Mouse (Mus musculus): Measurements from ENCODE around the gene Glp2r.

Gene Glp2r

DNA sequence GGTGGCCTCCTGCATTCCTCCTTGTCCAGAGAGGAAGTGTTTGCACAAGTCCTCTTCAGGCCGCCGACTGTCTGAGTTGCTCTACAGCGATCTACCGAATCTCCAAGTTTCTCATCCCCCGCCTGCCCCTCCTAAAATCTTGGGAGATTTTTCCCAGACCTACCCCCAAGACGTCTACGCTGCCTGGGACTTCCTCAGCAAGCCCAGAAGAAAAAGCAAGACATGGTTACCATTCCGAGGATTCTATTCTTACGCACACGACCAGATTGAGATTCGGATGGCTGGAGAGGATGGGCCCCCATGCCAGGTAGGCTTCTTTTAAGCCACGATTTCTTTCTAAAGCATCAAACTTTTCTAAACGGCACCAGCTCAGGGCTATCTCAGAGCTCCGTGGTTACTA, at the start of gene Glp2r:
Glp2r (minus strand) TSS at position 101 of the 400 bp plus-strand sequence.
- no peak for DNase-seq (ENCODE audit: low read depth, low spot score)

DNA sequence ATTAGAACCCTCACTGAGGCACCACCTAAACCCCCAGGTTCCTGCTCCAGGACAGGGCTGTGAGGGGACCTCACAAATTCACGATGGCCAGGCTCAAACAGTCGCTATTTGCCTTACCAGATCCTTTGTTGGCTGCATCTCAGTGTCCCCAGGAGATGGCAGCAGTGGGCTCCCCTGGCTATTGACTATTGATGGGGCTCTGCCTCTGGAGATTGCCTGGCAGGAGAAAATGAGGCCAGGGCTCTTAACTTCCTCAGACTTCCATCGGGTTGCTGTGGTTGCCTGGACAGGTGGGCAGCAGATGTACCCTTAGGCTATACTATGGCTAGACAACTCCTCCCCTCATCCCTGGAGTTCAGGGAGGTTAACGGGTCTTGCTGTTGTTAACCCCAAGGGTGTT, 49.3 kb upstream of the Glp2r start:
- peak; percentile 76 for DNase-seq (ENCODE audit: low read depth, low spot score)

DNA sequence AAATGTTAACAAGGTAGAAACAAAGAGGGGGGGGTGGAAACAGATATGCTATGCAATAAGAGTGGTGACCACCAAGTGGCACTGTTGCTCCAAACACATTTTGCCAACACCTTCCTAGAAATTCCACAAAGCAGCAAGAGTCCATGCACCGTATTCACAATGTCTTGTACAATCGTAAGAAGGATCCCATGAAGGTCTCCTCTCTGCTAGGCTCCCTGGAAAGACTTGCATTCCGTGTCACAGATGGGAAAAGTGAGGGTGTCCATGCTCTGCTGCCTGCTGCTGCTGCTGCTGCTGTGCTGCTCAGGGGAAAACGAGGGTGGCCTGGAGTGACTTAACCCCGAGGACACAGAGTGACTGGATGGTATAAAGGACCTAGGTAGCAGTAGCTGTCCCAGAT, 48.7 kb upstream of the Glp2r start:
- peak; percentile 65 for DNase-seq (ENCODE audit: low read depth, low spot score)

DNA sequence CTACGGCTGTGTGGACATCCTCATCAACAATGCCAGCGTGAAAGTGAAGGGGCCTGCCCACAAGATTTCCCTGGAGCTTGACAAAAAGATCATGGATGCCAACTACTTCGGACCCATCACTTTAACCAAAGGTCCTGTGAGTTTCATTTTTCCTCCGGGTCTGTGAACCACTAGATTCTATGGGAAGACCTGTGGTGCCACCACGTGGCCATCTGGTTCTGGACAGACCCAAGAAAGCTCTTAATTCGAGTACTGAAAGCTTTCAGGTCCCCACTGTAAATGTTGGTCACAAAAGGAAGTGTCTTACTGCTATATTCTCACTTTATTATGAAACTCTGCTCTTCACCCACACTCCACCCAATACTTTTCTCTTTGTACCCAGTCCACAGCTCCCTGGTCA, 40.6 kb upstream of the Glp2r start:
- no peak for DNase-seq (ENCODE audit: low read depth, low spot score)

DNA sequence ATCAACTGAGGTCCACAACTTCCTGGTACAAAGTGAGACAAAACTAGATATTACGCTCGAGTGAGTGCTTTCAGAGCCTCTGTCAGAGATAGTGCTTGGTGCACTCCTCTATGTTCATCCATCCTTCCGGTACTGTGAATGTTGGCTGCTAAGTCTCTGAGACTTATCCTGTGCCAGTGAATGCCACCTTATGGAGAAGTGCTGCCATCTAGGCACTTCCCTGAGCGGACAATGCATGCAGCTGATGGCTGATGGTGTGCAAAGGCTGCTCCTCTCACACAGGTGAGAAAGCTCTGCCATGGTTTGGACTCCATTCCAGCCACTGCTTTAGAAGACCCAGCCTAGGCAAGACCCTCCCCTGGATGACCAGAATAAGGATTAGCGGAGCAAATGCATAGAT, 37.1 kb upstream of the Glp2r start:
- no peak for DNase-seq (ENCODE audit: low read depth, low spot score)

DNA sequence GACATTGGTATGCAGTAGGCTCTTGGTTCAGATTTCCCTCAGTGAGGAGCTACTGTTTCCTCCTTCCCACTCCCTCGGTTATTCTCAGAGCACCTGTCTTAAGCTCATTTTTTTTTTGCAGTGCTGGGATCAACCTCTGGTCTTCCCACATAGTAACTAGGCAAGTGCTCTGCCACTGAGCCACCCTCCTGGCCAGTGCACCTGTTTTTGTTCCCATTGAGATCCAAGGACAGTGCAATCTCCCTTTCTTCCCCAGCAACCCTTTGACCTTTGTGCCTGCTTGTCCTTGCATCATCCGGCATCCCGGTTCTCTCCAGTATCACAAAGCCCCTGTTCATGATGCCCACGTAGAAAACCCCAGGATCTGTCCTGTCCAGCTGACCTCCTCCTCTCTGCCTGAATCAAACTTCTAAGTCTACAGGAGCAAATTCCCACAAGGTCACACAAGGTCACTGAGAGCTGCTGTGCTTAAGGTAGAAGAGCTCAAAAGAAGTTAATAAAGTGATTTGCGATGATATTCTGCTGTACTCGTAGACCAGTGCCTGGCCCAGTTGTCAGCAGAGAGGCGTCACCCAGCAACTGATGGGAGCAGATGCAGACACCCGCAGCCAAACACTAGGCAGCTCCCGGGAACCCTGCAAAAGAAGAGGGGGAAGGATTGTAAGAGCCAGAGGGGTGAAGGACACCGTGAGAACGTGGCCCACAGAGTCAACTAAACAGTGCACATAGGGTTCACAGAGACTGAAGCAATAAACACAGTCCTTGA, 36.1 kb upstream of the Glp2r start:
- DNase-seq (ENCODE audit: low read depth, low spot score): no peak

DNA sequence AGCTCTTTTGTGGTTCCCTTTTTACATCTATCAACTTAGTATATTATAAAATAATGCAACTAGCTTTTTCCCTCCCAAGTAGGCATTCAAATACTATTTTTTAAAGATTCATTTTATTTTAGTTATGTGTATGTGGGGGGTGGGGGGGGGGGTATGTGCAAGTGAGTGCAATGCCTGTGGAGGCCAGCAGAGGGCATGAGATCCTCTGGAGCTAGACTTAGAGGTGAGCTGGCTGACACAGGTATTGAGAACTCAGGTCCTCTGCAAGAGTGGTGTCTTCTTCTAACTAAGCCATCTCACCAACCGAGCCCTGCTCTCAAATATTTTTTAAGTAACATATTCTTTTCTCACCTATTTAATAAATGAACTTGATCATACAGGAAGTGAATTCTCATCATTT, 34.6 kb upstream of the Glp2r start:
- no peak for DNase-seq (ENCODE audit: low read depth, low spot score)

DNA sequence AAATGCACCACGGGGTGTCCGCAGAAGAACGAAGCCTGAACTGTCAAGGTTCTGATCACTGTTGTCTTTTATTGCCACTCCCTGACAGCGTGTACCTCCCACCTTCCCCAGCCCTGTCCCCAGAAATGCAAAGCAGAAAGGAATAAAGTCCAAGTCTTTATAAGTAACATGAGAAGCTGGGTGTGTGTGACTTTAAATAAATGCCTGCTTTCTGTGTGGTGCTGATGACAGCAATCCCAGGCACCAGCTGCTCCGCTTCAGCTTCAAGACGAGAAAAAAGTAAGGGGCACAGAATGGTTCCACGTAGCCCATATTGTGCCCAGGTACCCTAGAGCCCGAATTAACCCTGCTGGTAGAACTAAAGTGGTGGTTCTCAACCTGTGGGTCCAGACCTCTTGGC, 30.2 kb upstream of the Glp2r start:
- DNase-seq (ENCODE audit: low read depth, low spot score): no peak

DNA sequence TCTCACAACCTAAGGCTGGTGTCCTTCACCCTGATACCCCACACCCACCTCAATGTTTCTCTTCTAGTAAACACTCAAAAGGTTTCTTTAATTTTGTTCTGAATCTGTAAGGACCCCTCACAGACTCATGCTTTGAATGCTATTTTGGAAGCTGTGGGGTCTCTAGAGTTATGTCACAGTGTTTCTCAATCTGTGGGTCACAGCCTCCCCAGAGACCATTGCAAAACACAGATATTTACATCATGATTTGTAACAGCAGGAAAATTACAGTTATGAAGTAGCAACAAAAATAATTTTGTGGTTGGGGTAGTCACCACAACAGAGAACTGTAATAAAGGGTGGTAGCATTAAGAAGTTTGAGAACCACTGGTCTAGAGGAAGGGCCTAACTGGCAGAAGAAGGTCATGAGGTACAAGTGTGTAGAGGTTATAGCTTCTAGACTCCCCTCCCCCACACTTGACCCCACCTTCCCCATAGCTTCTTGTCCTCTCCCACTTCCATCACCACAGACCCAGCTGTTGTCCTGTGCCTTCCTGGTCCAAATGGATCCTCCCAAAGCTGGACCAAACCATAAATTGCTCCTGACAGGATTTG, 29.3 kb upstream of the Glp2r start:
- DNase-seq (ENCODE audit: low read depth, low spot score): no peak

DNA sequence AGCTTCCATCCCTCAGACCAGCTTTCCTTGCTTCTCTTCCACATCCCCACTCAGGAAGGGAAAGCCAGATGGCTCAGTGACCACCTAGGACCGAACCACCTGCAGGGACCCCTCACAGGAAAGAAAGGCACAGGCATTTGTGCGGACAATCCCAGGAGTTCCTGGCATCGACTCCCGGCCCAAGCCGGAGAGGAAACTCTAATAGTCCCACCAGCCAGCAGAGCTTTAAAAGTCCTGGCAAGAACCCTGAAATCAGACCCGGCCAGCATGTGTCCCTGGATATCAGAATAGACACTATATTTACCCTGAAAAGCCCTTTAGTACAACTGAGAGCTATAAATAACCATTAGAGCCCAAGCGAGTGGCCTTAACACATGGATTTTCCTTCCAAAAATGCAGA, 27.0 kb upstream of the Glp2r start, which contains the start of gene Dhrs7c:
Dhrs7c (plus strand) TSS at position 257 of the 400 bp plus-strand sequence.
- no peak for DNase-seq (ENCODE audit: low read depth, low spot score)

DNA sequence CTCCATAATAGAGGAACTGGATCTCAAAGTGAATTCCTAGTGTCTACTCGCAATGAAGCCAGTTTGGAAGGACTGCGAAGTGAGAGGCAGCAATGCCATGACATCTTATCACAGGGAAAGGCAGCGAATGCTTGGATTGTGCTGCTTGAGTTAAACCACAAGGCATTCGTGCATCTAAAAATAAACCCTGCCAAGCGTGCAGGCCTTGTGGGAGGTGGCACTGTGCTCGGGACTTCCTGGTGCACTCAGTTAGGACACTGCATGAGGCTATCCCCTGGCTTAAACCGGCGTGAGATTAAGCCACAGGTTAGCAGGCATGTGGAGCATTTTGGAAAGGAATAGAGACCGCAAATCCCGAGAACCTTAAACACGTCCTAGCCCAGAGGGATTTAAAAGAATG, 19.2 kb upstream of the Glp2r start:
- no peak for DNase-seq (ENCODE audit: low read depth, low spot score)

DNA sequence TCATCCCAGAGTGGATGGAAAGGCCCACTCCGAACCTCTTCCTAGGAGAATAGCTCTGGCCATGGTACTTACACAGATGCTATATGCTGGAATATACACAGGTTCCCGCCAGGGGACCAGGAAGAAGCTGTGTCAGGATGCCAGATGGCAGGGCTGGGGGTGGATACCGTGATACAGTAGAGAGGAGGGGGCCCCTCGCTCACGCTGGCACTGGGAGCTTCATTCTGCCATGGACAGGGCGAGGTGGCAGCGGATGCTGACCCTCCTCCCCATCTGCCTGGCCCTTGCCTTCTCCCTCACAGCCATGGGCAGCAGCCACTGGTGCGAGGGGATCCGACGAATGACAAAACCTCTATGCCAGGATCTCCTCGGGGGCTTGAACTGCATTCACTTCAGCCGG, 3.4 kb upstream of the Glp2r start, which contains the start of gene Gsg1l2:
Gsg1l2 (plus strand) TSS at position 230 of the 400 bp plus-strand sequence.
- no peak for DNase-seq (ENCODE audit: low read depth, low spot score)

DNA sequence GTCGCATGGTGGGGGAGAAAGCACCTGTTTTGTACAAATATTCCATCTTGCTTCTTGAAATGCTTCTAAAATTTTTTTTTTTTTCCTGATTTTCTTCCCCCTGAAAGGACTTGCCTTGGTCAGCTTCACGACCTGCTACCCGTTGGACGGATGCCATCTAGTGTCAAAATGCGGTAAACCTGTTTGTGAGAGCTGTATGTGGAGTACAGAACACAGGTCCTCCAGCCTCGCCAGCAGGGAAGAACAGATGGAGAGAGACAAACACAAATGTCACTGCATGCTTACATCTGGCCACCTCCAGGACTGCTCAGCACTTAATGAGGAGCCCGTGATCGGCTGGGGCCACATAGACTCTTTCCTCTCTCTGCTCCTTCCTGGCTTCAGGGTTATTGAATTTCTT, 1.6 kb upstream of the Glp2r start:
- DNase-seq (ENCODE audit: low read depth, low spot score): peak; percentile 63

DNA sequence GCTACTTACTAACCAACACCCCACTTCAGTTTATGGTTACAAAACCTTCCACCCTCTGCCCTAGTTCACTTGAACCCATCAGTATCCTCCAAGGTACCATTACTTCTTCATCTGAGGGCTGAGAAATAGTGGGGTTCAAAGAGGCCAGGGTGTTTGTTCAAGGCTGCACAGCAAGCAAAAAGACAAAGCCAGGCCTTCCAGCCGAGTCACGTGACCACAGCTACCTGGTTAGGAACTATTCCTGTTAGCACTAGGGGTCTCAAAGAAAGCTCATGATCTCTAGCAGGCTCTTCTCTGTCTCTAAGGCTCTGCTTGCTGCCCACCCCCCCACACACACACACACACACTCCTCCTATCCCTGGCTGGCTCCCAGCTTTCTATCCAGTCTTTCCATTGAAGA, 738 bp upstream of the Glp2r start:
- no peak for DNase-seq (ENCODE audit: low read depth, low spot score)

DNA sequence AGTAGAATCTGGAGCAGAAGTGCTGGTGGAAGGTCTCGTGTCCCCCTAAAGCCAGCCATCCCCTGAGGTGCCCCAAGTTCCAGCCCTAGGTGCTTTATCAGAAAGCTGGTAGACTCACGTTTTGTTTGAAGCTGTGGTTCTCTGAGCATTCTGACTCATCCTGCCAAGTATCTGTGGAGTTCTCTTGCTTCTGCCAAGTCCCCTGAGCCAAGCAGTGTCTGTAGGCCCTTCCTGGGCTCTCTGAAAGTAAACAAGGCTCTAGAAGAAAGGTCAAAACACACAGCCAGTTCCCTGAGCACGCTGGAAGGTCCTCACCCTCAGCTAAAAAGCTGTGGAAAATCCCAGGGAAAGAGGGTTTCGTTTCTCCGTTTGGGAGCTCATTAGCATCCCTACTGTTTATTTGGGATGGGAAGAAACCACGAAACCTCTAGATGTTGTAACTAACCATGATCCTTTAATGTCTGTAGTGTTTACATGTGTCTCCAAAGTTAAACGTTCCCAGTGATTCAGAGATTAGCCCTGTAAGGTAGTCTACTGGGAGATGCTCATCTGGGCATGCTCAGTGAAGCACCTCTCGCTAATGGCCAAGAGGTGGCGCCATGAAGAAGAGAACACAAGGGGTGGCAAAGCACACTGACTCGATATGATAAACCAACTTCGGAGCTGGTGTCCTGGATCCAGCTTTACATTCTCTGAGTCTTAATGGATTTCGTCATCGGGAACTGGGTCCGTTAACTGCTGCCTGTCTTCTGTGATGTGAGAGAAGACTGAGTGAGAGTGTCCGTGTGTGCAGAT, 13.4 kb downstream of the Glp2r start:
- no peak for DNase-seq (ENCODE audit: low read depth, low spot score)

DNA sequence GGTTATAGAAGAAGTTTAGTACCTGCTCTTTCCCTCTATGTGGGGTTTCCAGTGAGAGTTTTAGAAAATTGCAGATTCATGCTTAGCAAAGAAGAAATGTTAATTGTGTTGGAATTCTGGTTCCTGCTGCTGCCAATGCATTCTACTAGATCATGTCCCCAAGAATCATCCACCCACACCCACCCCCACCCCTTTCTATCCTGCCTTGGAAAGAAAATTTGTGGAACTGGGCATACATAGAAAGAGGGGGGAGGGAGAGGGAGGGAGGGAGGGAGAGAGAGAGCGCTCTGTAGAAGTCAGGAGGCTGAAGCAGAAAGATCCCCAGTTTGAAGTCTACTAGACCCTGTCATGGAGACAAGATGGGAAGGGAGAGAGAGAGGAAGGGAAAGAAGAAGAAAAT, 14.7 kb downstream of the Glp2r start:
- DNase-seq (ENCODE audit: low read depth, low spot score): no peak

DNA sequence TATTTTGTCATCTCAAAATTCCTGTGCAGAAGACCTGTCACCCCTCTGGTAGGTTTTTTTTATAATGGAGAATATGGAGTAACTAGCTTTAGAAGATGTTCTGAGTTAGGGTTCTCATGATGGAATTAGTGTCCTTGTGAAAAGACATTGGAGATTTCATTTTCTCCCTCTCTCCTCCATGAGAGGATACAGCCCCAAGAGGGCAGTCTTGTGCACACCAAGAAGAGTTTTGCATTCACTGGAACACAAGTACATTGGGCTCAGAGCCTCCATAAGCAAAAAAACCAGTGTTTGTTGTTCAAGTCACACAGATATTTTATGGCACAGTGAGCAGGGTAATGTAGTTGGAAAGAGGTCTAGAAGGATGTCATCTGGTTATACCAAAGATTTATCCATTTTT, 29.4 kb downstream of the Glp2r start:
- DNase-seq (ENCODE audit: low read depth, low spot score): no peak

DNA sequence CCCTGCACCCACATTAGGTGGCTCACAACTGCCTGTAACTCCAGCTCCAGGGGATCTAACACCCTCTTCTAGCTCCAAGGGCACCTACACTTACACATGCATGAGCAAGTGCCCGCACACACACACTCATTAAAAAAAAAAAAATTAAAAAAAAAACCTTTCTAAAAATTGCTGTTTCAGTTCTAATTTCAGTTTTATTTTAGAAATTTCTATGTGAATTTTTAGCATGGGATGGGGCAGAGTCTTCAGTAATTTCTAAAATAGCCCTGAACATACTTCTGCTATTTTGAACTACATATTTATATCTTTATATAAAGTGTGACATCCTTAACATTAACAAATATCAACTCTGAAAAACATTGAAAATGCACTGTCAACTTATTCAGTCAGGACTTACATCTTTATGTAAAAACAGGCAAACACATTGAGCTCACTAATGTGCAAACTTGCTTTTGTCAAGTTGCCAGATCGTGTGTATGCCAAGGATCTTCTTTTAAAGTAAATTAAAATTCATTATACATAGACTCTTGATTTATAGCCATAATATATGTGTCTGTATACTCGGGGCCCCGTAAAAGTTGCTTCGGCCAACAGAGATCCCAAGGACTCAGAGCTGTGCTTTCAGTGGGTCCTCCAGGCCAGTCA, 32.0 kb downstream of the Glp2r start:
- DNase-seq (ENCODE audit: low read depth, low spot score): no peak

DNA sequence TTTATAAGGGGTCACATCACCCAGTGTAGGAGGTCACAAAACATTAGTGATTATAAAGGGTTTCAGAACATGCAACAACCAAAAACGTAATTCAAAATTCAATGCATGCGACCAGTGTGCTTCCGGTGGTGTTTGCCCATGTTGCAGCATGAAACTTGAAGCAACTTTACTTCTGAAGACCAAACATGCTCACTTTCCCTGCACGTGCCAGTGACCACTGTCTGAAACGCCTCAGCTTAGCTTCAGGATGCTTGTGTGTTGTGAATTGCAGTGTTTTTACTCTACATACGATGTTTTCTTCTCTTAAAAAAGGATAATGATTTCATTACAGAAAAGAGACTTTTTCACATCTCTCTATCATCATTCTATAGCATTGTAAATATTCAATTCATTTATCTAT, 32.6 kb downstream of the Glp2r start:
- DNase-seq (ENCODE audit: low read depth, low spot score): no peak

DNA sequence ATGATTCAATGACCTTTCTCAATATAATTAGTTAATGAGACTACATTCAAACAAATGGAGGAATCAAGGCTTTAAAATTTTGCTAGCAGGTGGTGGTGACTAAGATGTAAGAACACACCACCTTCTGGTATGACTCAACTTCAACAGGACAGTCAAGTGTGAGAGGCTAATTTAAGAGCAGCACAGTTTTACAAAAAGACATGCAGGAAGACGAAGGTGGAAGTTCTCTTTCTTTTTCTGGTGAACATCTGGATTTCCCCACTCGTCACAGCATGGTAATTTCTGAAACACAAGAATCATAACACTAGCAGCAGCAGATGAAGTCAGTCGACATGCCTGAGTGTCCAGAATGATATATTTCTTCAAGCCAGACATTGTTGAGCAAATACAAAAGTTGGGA, 36.4 kb downstream of the Glp2r start:
- DNase-seq (ENCODE audit: low read depth, low spot score): no peak

DNA sequence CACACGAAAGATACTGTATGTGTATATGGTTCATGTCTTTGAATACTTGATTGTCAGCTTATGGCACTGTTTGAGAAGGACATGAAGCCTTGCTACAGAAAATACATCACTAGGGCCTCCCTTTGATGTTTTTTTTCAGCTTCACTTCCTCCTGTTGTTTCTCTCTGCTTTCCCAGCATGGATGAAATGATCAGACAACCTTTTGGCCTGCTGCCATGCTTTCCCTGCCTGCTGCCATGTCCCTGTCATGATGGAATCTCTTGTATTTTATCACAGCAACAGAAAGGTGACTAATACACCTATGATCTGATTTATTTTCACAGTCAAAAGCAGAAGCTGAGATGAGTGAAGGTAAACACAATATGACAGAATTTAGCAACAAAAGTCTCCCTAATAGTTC, 37.2 kb downstream of the Glp2r start:
- DNase-seq (ENCODE audit: low read depth, low spot score): no peak

DNA sequence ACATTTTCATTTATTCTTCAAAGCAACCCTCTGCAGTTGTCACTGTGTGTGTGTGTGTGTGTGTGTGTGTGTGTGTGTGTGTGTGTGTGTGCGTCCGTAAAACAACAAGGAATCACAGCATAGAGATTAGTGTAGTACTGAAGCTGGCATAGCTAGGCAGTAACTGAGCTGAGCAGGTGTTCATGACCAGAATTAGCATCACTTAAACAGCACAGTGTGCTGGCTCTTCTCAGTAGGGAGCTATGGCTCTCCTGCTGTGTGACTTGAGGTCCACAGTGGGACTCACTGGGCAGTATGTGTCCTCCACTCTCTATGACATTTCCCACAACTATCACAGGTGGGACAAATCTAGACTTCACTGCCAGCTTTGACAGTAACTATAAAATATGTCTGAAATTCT, 39.9 kb downstream of the Glp2r start:
- no peak for DNase-seq (ENCODE audit: low read depth, low spot score)
